Mouse (Mus musculus) olfactory bulb, adult 2 months (tissue): Measurements from ENCODE around the gene Gm43552.

Experiments
- CTCF ChIP-seq: fragments of 200-500 bp; IDR thresholded peaks from 2 replicates; pipeline ENCODE4 v1.5.1; 2012; ENCODE audit warnings: low read depth, mild to moderate bottlenecking, low read length, moderate library complexity; ENCODE audit not compliant: insufficient read depth
- POLR2A ChIP-seq: fragments of 200-500 bp; IDR thresholded peaks from 2 replicates; pipeline ENCODE4 v1.6.1; 2012; ENCODE audit warnings: mild to moderate bottlenecking, low read depth, low read length, moderate library complexity; ENCODE audit not compliant: insufficient read depth

DNA sequence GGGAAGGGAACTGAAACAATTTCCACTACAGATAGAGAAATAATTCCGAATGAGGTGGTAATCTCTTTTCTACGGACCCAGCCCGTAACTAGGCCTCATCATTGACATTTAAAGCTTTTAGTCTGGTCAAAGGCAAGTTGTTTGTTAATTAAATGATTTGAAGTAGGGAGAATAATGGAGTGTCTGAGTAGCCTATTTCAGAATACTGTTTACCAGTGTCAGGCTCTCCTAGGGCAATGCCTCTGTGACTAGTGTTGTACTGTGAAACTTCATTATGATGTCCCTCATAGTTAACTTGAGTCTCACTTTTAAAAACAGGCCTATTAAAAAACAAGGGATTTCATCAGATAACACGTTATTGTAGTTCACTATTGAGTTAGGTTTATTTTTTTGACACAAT is 45.5 kb upstream of the Gm43552 start:
- no peak for TF ChIP-seq CTCF
- TF ChIP-seq POLR2A, result no peak
